Mouse (Mus musculus) embryonic facial prominence, embryonic 14.5 days (tissue): ENCODE results near the gene Fam180a. TPM values are rescaled to one million over a fixed set of nuclear protein-coding genes. Genes with fewer than 3 reads are reported as not detected.

Experiments used
- ATAC-seq: fragments of 200-750 bp; cut with Nextera tagmentation; 2 replicates; pipeline ENCODE4 v1.8.0; 2017; ENCODE audit warnings: low read depth, moderate number of reproducible peaks, moderate TSS enrichment
- DNase-seq: peaks from one replicate; pipeline ENCODE4 v3.0.0-alpha.2; 2015; ENCODE audit warnings: low spot score
- H3K27ac ChIP-seq: fragments of 300-500 bp; sonication (generic); replicated peaks from 2 replicates; pipeline ENCODE4 v1.5.1; 2014; ENCODE audit warnings: low read depth, mild to moderate bottlenecking, low read length, moderate library complexity
- H3K27me3 ChIP-seq: fragments of 300-500 bp; sonication (generic); replicated peaks from 2 replicates; pipeline ENCODE4 v1.6.1; 2014; ENCODE audit warnings: low read length; ENCODE audit not compliant: control insufficient read depth, insufficient read depth
- H3K36me3 ChIP-seq: fragments of 300-500 bp; sonication (generic); 2 replicates; pipeline ENCODE4 v1.6.1; 2014; ENCODE audit warnings: low read length, mixed read lengths; ENCODE audit not compliant: control insufficient read depth, insufficient read depth
- H3K4me1 ChIP-seq: fragments of 300-500 bp; sonication (generic); 2 replicates; pipeline ENCODE4 v1.6.1; 2014; ENCODE audit warnings: antibody characterized with exemption, low read length; ENCODE audit not compliant: control insufficient read depth, insufficient read depth
- H3K4me2 ChIP-seq: fragments of 300-500 bp; sonication (generic); 2 replicates; pipeline ENCODE4 v1.6.1; 2014; ENCODE audit warnings: low read depth, mild to moderate bottlenecking, low read length, moderate library complexity, mixed read lengths
- H3K4me3 ChIP-seq: fragments of 300-500 bp; sonication (generic); 2 replicates; pipeline ENCODE4 v1.5.1; 2014; ENCODE audit warnings: low read depth, mild to moderate bottlenecking, low read length
- H3K9ac ChIP-seq: fragments of 300-500 bp; sonication (generic); 2 replicates; pipeline ENCODE4 v1.6.1; 2014; ENCODE audit warnings: low read depth, mild to moderate bottlenecking, low read length, moderate library complexity, mixed read lengths
- H3K9me3 ChIP-seq: fragments of 300-500 bp; sonication (generic); 2 replicates; pipeline ENCODE4 v1.6.1; 2016; ENCODE audit warnings: low read length; ENCODE audit not compliant: control insufficient read depth
- WGBS: fragments of 180-500 bp; shearing (Covaris S2); extraction: QIAGEN DNeasy Blood & Tissue Kit; methylation state at CpG from one replicate; pipeline ENCODE4 v1.1.7; 2014; 5-methylcytosine and 5-hydroxymethylcytosine counted together
- polyA plus RNA-seq: library from polyadenylated mRNA; unstranded; fragments of >200 nt; fragmentation: Nextera tagmentation; extraction: Ambion mirVana; gene quantifications from 2 replicates; pipeline ENCODE4 v1.2.1, GENCODE M21; 2014

Gene Fam180a
- polyA plus RNA-seq, 1 experiment from 2014 or later: 4.1 TPM

- Histone ChIP-seq H3K36me3 (no peaks in the 10 kb centered on the region), H3K9ac (no peak overlapping the region), H3K4me3 (no peak overlapping the region), H3K27me3 (no peaks in the 10 kb centered on the region), H3K4me2 (no peak overlapping the region), H3K27ac (no peak overlapping the region), H3K9me3 (no peaks in the 10 kb centered on the region), H3K4me1 (no peaks in the 10 kb centered on the region)
- DNase-seq: no peak
- ATAC-seq: no peak
- WGBS: 75% methylated on average over 13 of the region's 13 CpGs
Measured at GRCm38 (mm10) chr6:35307136-35307535, 18.8 kb downstream of the Fam180a start.

- no peak overlapping the region for H3K4me2 ChIP-seq
- no peaks in the 10 kb centered on the region for H3K36me3 ChIP-seq
- no peaks in the 10 kb centered on the region for H3K9me3 ChIP-seq
- H3K27ac ChIP-seq: no peak overlapping the region
- no peaks in the 10 kb centered on the region for H3K27me3 ChIP-seq
- H3K4me3 ChIP-seq: no peak overlapping the region
- DNase-seq (no peak), ATAC-seq (no peak)
- no peaks in the 10 kb centered on the region for H3K4me1 ChIP-seq
- no peak overlapping the region for H3K9ac ChIP-seq
- 80% methylated on average over 11 of the region's 11 CpGs for WGBS
Measured at GRCm38 (mm10) chr6:35303355-35303900, 22.5 kb downstream of the Fam180a start.

DNA sequence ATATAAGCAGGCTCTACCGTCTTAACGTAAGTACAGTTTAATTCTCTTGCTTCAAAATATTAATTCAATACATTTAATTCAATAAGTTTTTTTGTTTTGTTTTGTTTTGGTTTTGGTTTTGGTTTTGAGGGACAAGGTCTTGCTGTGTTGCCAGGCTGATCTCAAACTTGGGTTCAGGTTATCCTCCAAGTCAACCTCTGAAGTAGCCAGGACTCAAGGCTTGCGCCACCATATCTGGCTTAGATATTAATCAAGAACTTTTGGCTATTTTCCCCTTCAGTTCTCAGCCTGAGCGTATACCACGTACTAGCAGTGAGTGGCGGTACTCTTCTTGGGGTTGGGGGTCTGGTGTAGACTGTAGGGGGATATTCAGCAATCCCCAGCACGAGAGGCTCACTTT is 23.4 kb downstream of the Fam180a start:
- Histone ChIP-seq H3K27ac (no peak overlapping the region), H3K27me3 (no peaks in the 10 kb centered on the region), H3K4me2 (no peak overlapping the region), H3K36me3 (no peaks in the 10 kb centered on the region), H3K9me3 (no peaks in the 10 kb centered on the region), H3K9ac (no peak overlapping the region), H3K4me3 (no peak overlapping the region), H3K4me1 (no peaks in the 10 kb centered on the region)
- ATAC-seq (no peak), DNase-seq (no peak)
- 93% methylated on average over 7 of the region's 7 CpGs for WGBS

- WGBS: 84% methylated on average over 6 of the region's 6 CpGs
- no peak for ATAC-seq
- H3K27me3 ChIP-seq: no peaks in the 10 kb centered on the region
Measured at GRCm38 (mm10) chr6:35298323-35298722, 27.6 kb downstream of the Fam180a start.

GRCm38 (mm10) chr6:35297516-35298227 is 28.3 kb downstream of the Fam180a start:
- H3K9ac ChIP-seq: no peak overlapping the region
- 88% methylated on average over 7 of the region's 7 CpGs for WGBS
- H3K27me3 ChIP-seq: no peaks in the 10 kb centered on the region
- no peak for ATAC-seq
- no peak overlapping the region for H3K27ac ChIP-seq
- no peak for DNase-seq
- H3K9me3 ChIP-seq: no peaks in the 10 kb centered on the region
- H3K4me1 ChIP-seq: no peaks in the 10 kb centered on the region
- H3K4me2 ChIP-seq: no peak overlapping the region
- no peak overlapping the region for H3K4me3 ChIP-seq
- no peaks in the 10 kb centered on the region for H3K36me3 ChIP-seq

More at GRCm38 (mm10) chr6:35298323-35298722, 27.6 kb downstream of the Fam180a start:
- Histone ChIP-seq H3K4me2 (no peak overlapping the region), H3K9ac (no peak overlapping the region), H3K27ac (no peak overlapping the region), H3K36me3 (no peaks in the 10 kb centered on the region), H3K9me3 (no peaks in the 10 kb centered on the region), H3K4me3 (no peak overlapping the region), H3K4me1 (no peaks in the 10 kb centered on the region)
- DNase-seq: no peak

- no peak for ATAC-seq
- no peaks in the 10 kb centered on the region for H3K27me3 ChIP-seq
- H3K4me1 ChIP-seq: no peaks in the 10 kb centered on the region
- no peak overlapping the region for H3K9ac ChIP-seq
- H3K4me3 ChIP-seq: no peak overlapping the region
- no peak overlapping the region for H3K4me2 ChIP-seq
- WGBS: 73% methylated on average over 2 of the region's 2 CpGs
- H3K9me3 ChIP-seq: no peaks in the 10 kb centered on the region
- DNase-seq: no peak
- H3K27ac ChIP-seq: no peak overlapping the region
- no peaks in the 10 kb centered on the region for H3K36me3 ChIP-seq
Measured at GRCm38 (mm10) chr6:35297001-35297400, 28.9 kb downstream of the Fam180a start.

GRCm38 (mm10) chr6:35294964-35295363 is 31.0 kb downstream of the Fam180a start:
- WGBS: 92% methylated on average over 2 of the region's 2 CpGs
- H3K36me3 ChIP-seq: no peaks in the 10 kb centered on the region
- no peak overlapping the region for H3K27ac ChIP-seq
- H3K27me3 ChIP-seq: no peaks in the 10 kb centered on the region
- H3K4me3 ChIP-seq: no peak overlapping the region
- no peaks in the 10 kb centered on the region for H3K9me3 ChIP-seq
- H3K4me1 ChIP-seq: no peaks in the 10 kb centered on the region
- no peak overlapping the region for H3K4me2 ChIP-seq
- H3K9ac ChIP-seq: no peak overlapping the region
- DNase-seq (no peak), ATAC-seq (no peak)

- Histone ChIP-seq H3K27me3 (no peaks in the 10 kb centered on the region), H3K4me1 (peaks cover 9% of the 10 kb centered on the region), H3K9me3 (no peaks in the 10 kb centered on the region), H3K36me3 (no peaks in the 10 kb centered on the region), H3K27ac (no peak overlapping the region), H3K9ac (no peak overlapping the region), H3K4me2 (no peak overlapping the region), H3K4me3 (no peak overlapping the region)
- no peak for ATAC-seq
- 88% methylated on average over 8 of the region's 8 CpGs for WGBS
- no peak for DNase-seq
Measured at GRCm38 (mm10) chr6:35289676-35290075, 36.3 kb downstream of the Fam180a start.

GRCm38 (mm10) chr6:35288920-35289319 is 37.0 kb downstream of the Fam180a start:
- Histone ChIP-seq H3K4me1 (peaks cover 9% of the 10 kb centered on the region), H3K4me3 (no peak overlapping the region), H3K27ac (peak overlapping the region; percentile 40), H3K9me3 (no peaks in the 10 kb centered on the region), H3K27me3 (no peaks in the 10 kb centered on the region), H3K9ac (no peak overlapping the region), H3K4me2 (no peak overlapping the region), H3K36me3 (no peaks in the 10 kb centered on the region)
- WGBS: 28% methylated on average over 7 of the region's 7 CpGs
- DNase-seq (peak; percentile 37), ATAC-seq (0 out of 2 replicates have a peak, but pooled peaks have one; percentile 30)
